Mouse (Mus musculus): ENCODE data around the gene Ppp1r2. TPM values are rescaled to one million over a fixed set of nuclear protein-coding genes. Genes with fewer than 3 reads are reported as not detected.

Ppp1r2 gene
- total RNA-seq, 2 experiments from 2014 or later = 97.4 to 101 TPM

DNA sequence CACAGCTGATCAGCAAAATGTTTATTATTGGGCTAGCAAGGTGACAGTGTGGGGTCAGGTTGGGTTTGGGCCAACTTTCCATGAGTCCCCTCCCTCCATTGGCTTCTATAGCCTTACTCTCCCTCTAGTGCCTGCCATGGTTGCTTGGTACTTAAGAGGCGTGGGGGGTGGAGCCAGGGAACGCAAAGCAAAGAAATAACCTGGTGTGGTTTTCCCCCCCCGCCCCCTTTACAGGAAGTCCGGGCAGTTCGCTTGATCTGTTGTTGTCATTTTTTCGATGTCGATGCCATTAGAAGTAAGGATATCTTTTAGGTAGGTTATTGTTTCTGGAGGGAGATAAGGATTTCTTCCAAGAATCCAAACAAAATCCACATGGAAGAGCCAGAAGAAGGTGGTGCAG lies 22.0 kb upstream of the Ppp1r2 start:
- intact Hi-C loops (cut with DNase I) = no loop called here
- no peak for DNase-seq

DNA sequence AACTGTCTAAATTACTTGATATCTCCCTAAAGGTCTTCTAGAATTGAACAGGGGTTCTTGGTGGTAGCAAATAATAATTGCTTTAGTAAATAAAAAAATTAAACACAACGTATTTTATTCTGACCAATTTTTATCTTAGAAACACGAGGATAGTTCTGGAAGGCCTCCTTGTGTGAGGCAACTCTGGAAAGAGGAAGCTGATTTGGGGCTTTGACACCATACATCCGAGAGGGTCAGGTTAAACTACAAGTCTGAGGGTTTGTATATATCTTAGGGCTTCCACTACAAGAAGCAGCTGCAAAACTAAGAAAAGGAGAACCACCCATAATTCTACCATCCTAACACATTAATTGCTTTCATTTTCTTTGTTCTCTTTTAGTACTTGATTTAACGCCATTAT lies 18.7 kb upstream of the Ppp1r2 start:
- DNase-seq = no peak
- intact Hi-C loops (cut with DNase I) = no loop called here

DNA sequence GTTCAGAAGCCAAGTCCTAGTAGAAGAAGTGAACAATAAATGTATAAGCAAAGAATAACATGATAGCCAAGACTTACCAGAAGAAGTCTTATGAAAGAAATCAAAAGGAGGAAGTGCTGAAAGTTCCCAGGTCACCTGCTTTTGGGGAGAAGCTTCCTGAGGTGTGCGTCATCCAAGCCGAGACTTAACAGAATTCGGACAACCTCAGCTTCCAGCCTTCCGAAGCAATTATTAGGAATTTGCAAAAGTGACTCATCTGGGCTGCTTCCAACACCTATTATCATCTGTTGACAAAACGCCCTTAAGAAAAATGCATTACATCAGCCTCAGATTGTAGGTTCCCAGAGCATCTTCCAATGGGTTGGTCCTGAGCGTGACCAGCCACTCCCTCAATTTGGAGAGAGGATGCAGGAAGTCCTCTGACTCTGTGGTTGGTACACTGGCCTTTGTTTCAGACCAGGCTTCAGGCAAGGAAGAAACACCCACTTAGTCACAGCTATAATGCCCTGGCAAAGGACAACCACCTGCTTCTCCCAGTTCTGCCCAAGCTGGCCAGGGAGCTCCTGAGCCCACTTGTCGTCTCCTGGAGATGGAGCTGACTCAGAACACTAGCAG lies 15.8 kb upstream of the Ppp1r2 start:
- peak; percentile 44 to 59 for DNase-seq
- intact Hi-C loops (cut with DNase I) = loop anchor here (2.0 kb wide), 1 partner anchor 14 kb away; no protein-coding TSS in a partner anchor

DNA sequence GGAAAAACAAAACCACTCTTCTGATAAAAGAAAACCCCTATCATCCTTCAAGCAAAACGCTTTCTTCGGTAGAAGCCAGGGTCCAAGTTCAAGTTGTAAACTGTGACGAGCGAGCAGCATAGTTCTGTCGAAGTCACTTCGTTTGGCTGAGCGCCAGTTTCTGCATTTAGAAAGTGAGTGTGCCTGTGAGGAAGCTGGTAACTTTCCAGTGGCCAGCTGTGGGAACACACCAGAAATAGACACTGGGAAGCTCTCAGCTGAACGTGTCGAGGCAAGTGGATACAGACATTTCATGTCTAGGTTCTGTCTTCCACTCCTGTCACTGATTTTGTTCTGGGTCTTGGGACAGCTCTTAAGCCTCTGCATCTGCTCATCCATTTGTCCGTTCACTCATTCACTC lies 15.2 kb upstream of the Ppp1r2 start:
- peak; percentile 90 to 94 for DNase-seq
- intact Hi-C loops (cut with DNase I) = loop anchor here (2.0 kb wide), 1 partner anchor 13 kb away; no protein-coding TSS in a partner anchor

DNA sequence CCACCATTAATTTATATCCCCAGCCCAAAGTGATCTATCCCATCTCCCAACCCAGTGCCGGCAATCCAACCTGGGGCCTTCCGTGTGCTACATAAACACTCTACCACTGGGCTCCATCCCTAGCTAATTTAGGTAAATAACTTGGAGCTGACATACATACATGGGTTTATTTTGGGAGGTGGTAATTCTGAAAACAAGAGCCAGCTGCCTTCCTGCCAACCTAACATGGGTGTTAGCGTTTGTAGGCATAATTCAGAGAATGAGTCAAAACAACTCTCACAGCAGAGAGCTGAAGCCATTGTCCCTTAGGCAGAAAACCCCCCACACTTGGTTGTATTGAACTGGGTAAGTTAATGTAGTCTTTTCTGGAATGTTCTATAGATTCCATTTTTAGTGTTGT lies 12.6 kb upstream of the Ppp1r2 start:
- no peak for DNase-seq
- intact Hi-C loops (cut with DNase I) = no loop called here

DNA sequence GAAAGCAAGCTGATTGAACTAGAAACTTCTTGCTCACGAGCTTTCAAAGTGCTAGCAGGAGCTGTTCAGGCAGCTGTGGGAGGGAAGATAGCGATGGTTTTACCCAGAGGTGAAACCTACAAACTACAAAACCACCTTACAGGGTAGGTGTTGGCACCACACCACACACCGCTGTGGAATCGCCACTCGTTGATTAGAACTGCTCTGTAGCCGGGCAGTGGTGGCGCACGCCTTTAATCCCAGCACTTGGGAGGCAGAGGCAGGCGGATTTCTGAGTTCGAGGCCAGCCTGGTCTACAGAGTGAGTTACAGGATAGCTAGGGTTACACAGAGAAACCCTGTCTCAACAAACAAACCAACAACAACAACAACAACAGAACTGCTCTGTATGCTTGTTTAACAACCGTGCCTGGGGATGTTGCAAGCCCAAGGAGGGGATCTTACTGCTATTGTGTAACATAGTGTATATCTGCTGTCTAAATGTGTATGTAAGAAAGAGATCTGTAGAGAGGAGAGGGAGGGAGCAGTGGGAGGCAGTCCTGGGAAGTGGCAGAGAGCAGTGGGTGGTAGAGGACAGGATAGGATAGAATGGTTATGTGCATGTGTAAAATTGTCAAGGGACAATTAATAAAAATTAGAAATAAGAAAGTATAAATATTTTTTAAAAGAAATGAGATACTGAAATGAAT lies 11.9 kb upstream of the Ppp1r2 start:
- intact Hi-C loops (cut with DNase I) = no loop called here

DNA sequence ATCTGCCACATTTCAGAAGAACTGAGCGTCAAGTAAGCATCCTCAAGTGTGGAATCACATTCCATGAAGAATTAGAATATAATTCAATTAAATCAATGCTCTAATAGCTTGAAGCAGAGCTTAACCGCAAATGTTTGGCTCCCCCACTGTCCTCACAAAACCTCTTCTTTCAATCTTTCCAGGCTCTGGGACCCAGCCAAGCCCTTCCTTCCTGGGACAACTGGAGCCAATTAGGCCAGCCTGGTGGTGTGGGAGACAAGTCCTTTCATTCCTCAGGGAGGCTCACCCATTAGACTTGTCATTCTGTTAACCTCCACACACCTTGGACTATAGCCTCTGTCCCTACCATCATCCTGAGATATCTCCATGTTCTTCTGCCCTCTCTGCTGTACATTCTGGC lies 6.9 kb upstream of the Ppp1r2 start:
- intact Hi-C loops (cut with DNase I) = no loop called here
- DNase-seq = peak; percentile 63 to 80

More for the DNA sequence above, 11.9 kb upstream of the Ppp1r2 start:
- no peak for DNase-seq

DNA sequence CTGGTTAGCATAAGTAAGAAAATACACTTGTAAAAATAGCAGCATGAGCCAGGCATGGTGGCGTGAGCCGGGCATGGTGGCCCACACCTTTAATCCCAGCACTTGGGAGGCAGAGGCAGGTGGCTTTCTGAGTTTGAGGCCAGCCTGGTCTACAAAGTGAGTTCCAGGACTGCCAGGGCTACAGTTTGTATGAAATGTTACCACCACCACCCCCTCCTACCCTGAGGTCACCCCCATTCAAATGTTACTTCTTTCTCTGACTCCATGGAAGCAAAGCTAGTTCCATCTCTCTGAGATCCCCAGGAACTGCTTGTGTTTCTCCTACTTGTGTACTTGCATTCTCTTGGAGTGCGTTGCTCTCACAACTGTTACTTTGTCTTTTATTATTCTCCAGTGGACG lies 5.1 kb upstream of the Ppp1r2 start:
- no peak for DNase-seq
- intact Hi-C loops (cut with DNase I) = no loop called here

DNA sequence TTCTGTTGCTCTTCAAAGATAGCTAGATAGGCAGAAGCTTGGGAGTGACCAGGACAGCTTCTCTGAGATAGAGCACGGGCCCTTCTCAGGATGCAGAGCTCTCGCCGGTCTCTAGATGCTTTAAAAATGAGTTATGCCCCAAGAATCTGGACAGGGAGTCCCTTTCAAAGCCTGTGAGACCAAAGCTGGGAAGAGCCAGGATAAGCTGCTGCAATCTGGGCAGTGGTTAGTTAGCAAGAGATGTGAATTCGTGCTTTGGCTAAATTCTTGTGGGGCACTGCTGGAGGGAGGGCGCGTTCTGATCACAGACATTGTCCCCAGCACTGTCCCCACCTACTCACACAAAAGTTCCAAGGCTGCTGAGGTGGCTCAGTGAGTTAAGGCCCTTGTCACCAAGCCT lies 3.5 kb upstream of the Ppp1r2 start:
- intact Hi-C loops (cut with DNase I) = loop anchor here (5.0 kb wide), 1 partner anchor 39 kb away; no protein-coding TSS in a partner anchor

DNA sequence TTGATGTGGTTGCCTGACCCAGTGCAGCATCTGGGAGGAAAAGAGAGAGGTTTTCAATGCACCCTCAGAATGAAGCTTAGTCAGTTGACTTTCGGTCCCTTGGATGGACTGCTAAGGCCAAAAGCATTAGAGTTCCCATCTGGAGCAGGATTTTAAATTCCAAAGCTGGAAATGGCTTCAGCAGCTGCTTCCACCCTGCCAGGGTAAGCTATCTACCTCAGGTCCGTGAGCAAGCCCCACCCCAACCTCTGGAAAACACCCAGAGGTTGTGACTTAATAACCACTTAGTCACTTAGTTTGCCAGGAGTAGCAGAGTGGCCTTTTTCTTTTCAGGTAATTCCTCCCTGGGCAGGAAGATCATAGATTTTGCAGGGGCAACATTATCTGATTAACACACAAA lies 3.0 kb upstream of the Ppp1r2 start:
- intact Hi-C loops (cut with DNase I) = loop anchor here (5.0 kb wide), 1 partner anchor 39 kb away; no protein-coding TSS in a partner anchor
- peak; percentile 22 to 36 for DNase-seq

More for the DNA sequence above, 3.5 kb upstream of the Ppp1r2 start:
- no peak for DNase-seq

DNA sequence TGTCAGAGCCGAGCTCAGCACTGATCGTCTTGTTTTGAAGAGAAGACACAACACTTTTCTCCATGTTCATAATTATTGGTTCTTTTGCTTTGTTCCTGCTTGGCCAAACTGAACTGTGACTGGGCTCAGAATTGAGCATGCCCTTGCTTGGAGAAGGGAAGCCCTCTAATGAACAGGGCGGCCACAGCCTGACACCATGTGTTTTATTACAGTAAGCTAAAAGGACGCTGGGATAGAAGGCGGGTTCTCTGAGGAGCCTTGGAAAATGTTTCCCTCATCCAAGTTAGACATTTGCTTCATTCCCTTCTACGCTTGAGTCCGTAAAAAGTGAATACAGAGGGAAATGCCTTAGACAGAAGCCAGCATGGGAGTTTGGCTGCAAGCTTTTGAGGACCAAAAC lies 1.9 kb upstream of the Ppp1r2 start:
- no peak for DNase-seq
- intact Hi-C loops (cut with DNase I) = loop anchor here (2.0 to 5.0 kb wide), 2 partner anchors 14 to 40 kb away; no protein-coding TSS in a partner anchor

DNA sequence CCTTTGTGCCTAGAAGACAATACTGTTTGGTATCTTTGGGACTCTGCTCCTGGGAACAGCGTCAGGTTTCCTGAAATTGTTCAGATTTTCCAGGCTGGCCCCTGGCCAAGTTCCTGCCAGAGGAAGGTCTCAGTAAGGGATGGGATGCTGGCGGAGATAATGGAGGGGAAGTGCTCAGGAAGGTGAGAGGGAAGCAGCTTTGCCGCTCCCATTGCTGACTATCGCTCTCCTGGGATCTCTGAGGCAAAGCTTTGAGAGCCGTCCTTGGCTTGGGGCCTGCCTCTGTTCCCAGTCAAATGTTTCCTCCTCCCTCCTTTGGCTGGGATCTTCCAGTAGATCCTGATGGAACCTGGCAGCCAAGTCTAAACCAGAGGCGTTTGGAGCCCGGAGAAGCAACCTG lies 1.5 kb upstream of the Ppp1r2 start:
- intact Hi-C loops (cut with DNase I) = loop anchor here (2.0 to 5.0 kb wide), 2 partner anchors 14 to 41 kb away; no protein-coding TSS in a partner anchor
- DNase-seq = peak; percentile 82 to 86

DNA sequence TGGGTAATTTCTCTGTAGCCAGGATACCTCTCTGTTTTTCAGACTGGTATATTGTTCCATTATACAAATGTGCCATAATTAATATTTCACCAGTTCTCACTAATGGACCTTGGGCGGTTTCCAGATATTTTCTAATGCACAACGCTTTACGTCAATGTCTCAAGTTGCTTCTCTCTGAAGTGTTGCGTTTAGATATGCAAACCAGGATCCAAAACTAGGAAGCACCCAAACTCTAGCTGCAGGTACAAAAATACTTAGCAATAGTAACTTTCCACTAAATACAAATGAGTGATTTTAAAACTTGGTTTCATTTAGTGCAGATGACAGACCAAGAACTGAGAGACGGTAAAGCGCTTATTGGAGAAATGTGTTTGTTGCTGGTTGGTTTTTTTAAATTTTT lies 993 bp downstream of the Ppp1r2 start:
- no peak for DNase-seq
- intact Hi-C loops (cut with DNase I) = loop anchor here (2.0 kb wide), 2 partner anchors 73 kb away; partner anchors contain the start of gene Acap2

DNA sequence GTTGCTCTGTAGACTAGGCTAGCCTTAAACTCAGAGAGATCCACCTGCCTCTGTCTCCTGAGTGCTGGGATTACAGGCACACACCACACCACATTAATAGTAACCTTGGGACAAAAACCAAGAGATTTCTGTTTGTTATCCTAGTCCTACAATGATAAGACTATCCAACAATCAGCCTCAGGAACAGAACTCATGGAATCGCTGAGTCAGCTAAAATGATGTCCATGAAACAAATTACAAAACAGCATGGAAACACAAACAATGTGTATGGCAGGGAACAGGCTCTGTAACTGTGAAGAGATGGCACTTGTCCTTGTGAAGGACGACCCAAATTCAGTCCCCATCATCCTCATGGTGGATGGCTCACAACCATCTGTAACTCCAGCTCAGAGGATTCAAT lies 8.4 kb downstream of the Ppp1r2 start:
- intact Hi-C loops (cut with DNase I) = no loop called here
- no peak for DNase-seq

DNA sequence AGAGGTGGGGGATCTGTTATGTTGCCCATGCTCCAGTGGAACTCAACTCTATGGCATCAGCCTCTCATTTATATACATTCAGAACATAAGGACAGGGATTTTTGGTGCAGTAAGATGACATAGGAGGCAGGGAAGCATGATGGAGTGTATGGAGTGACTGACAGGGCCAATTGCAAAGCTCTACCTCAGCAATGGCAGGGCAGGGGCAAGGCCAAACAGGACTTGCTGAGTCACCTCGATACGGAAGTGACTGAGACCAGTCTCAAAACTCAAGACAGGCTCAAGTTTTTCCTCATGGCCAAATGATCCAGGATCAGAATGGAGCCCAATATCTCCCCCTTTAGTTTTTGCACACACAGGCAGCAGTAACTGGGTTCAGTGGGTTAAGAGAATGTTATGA lies 18.9 kb downstream of the Ppp1r2 start:
- no peak for DNase-seq
- intact Hi-C loops (cut with DNase I) = no loop called here

DNA sequence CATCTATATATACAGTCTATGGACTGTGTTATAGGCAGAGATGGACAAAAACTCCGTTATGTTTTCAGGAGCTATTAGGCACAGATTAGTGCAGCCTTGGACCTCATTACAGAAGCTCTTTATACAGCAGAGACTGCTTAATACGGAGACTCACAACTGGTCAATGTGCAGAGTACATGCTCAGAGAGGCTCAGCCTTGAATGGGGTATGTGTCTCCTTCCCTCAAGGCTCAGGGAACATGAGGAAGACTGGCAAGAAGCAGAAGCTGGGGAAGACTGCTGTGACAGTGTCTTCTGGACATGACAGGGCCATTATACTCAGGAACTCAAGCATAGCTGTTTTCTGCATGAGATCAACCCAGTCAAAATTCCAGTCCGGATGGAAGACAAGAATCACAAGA lies 19.4 kb downstream of the Ppp1r2 start:
- DNase-seq = no peak
- intact Hi-C loops (cut with DNase I) = no loop called here

DNA sequence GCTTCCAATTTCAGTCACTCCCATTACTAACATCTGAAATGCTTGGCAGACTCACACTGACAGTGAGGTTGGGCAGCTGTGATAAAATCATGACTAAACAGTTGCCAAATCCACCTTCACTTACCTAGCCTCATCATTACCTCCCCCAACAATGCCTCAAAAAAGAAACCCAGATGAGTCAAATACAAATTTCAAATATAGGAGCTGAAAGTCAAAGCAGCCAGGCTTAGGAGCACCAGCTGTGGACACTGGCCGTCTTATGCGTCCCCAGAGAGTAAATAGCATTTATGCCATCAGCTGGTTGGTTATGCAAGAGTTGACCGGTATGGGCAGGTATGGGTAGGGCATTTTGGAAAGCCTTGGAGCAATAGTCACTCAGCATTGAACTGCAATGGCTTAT lies 25.7 kb downstream of the Ppp1r2 start:
- DNase-seq = no peak
- intact Hi-C loops (cut with DNase I) = no loop called here

DNA sequence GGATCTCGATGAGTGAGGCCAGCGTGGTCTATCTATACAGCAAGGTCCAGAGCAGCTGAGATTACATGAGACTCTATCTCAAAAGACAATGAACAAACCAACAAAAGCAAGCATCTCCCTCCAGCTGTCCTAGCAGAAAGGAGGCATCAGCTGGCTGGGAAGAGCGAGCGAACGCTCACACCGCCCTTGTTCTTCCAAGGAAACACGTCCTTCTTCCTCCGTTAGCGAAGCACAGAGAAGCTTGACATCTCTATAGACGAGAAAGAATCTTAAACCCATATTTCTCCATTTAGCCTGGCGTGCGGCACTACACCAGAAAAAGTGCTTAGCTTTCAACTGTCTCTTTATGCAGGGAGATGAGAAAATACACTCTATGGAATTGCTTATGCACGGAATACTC lies 26.4 kb downstream of the Ppp1r2 start:
- DNase-seq = no peak
- intact Hi-C loops (cut with DNase I) = no loop called here

DNA sequence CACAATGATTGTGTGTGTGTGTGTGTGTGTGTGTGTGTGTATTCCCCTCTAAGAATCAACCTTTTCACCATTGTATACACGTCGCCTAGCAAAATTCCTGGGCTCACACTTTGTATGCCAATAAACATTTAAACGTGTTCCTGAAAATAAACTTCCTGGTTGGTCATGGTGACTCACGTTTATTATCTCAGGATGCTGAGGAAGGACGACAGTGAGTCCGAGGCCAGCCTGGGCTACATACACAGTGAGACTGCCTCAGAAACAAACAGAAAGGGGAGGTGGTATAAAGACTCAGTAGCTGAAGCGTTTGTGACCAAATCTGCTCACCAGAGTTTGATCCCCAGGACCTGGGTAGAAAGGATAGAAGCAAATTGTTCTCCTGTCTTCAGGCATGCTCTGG lies 27.6 kb downstream of the Ppp1r2 start:
- intact Hi-C loops (cut with DNase I) = no loop called here
- no peak for DNase-seq

DNA sequence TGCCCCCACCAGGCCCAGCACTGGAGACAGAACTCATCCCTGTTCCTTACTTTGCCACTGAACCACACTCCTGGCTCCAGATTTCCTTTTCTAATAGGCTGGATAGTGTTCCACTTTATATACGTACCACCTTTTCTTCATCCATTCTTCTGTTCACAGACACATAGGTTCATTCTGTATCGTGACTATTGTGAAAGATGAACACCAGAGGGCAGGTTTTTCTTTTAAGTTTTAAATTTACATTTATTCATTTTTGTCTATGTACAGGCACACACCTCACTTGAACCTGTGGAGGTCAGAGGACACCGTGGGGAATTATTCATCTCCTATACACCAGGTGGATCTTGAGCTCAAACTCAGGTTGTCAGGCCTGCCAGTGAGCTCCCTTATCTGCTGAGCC lies 31.0 kb downstream of the Ppp1r2 start:
- no peak for DNase-seq
- intact Hi-C loops (cut with DNase I) = loop anchor here (2.0 kb wide), 1 partner anchor 103 kb away; no protein-coding TSS in a partner anchor

DNA sequence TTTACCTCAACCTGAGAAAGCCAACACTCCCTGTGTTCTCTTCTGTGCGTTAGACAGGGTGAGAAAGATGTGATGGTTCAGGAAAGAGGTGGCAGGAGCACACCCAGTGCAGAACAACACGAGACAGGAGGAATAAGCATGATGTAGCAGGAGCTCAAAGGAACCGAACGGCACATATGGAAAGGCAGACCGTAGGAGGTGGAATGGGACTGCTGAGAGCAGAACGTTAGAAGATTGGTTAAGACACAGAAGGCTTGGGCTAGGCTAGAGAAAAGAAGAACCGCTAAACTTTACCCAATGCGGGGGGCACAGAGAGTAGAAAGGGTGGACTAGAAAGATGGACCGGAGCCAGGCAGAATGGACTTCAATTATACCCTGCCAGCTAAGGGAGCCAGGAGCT lies 33.6 kb downstream of the Ppp1r2 start:
- intact Hi-C loops (cut with DNase I) = no loop called here
- DNase-seq = no peak

DNA sequence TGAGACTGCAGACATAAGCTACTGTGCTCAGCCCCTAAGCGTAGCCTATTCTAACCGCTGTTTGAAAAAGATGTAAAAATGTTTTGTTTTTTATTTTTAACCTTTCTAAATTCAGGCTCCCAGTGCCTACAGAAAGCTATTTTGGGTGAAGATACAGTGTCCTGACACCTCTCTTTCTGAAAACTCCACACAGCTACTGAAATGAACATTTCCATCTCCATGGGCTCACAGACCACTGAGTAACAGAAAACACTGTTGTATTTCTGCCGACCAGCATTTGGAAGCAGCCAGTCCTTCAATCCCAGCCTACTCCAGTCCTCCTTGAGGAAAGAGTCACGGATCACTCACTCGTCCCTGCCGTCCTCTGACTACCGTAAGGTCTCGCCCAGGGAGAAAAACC lies 34.5 kb downstream of the Ppp1r2 start:
- intact Hi-C loops (cut with DNase I) = no loop called here

More for the DNA sequence above, 34.5 kb downstream of the Ppp1r2 start:
- no peak for DNase-seq

Data from heart, postnatal 14 days (tissue).